ENCODE assay signal across 25 mouse cellular contexts in the genomic region with DNA sequence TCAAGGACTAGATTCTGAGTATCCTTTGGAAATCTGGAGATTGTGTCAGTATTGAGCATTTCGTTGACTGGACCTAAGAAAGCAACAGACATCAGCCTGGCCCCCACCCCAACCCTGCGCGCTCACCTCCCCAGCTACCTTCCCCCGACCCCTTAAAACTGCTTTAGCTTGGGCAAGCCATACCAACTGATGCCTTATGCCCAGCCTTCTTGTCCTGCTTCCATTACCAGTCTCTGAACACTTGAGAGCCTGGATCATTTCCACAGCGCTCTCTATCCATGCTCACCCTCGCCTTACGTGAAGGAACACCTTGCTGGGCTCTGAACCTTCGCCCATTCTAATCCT. TPM values are rescaled to one million over a fixed set of nuclear protein-coding genes. Genes with fewer than 3 reads are reported as not detected.
A peak's percentile ranks its signal among the peaks of the same experiment; 100 is the strongest.
DNase-seq lines count a peak whose midpoint lies in the region; ATAC-seq and TF ChIP-seq lines count a peak whose summit lies in the region.
"Had no signal": no experiment of that assay in that cellular context is flagged by ENCODE, and none has a peak within 500 bp of the region (broad histone marks: within the 10 kb centered on the region; RNA-seq: fewer than 3 reads in every experiment).

No protein-coding gene starts in this region.

- no peak overlapping the region for H3K4me3 ChIP-seq in limb, embryonic 12.5 days (replicated peaks)
- no peak overlapping the region for H3K4me3 ChIP-seq in limb, embryonic 14.5 days (replicated peaks; ENCODE audit: low read length)
- H3K4me3 ChIP-seq in left cerebral cortex, adult 2 months = no peak overlapping the region
- H3K4me3 ChIP-seq: embryonic facial prominence, embryonic 13.5 days; embryonic facial prominence, embryonic 15.5 days; erythroblast, embryonic 14.5 days; forebrain, embryonic 10.5 days; forebrain, embryonic 12.5 days had no signal

- no peak for TF ChIP-seq POLR2A in limb, embryonic 14.5 days (IDR thresholded peaks at IDR 0.05; ENCODE audit: borderline replicate concordance, extremely low read depth, insufficient read depth, insufficient read length)

- H3K9ac ChIP-seq in limb, embryonic 12.5 days (replicated peaks) = no peak overlapping the region
- no peak overlapping the region for H3K9ac ChIP-seq in limb, embryonic 14.5 days (ENCODE audit: low read depth, low read length, severe bottlenecking)
- H3K9ac ChIP-seq: embryonic facial prominence, embryonic 13.5 days; embryonic facial prominence, embryonic 15.5 days; forebrain, embryonic 12.5 days had no signal

- peaks cover 47% of the 10 kb centered on the region for H3K4me1 ChIP-seq in limb, embryonic 12.5 days (replicated peaks)
- peaks cover 35% of the 10 kb centered on the region for H3K4me1 ChIP-seq in limb, embryonic 14.5 days (ENCODE audit: control insufficient read depth, insufficient read depth, low read length)
- H3K4me1 ChIP-seq: embryonic facial prominence, embryonic 15.5 days had no signal

- peak overlapping the region; percentile 35; the same call in 1 of the 2 replicates for H3K4me2 ChIP-seq in limb, embryonic 12.5 days
- H3K4me2 ChIP-seq in limb, embryonic 14.5 days (replicated peaks; ENCODE audit: low read depth, low read length, severe bottlenecking) = peak overlapping the region; percentile 18; the same call in 1 of the 2 replicates
- H3K4me2 ChIP-seq: embryonic facial prominence, embryonic 13.5 days; embryonic facial prominence, embryonic 15.5 days; forebrain, embryonic 12.5 days had no signal

- intact Hi-C loops in left cerebral cortex, adult 2 months (cut with DNase I) = no loop called here

- 0 out of 2 replicates have a peak, but pooled peaks cover 6% of the 10 kb centered on the region for H3K9me3 ChIP-seq in limb, embryonic 12.5 days
- H3K9me3 ChIP-seq in limb, embryonic 14.5 days (ENCODE audit: control insufficient read depth, low read length) = no peaks in the 10 kb centered on the region
- H3K9me3 ChIP-seq: embryonic facial prominence, embryonic 13.5 days; embryonic facial prominence, embryonic 15.5 days; forebrain, embryonic 12.5 days; G1E had no signal

- no peaks in the 10 kb centered on the region for H3K36me3 ChIP-seq in limb, embryonic 12.5 days
- no peaks in the 10 kb centered on the region for H3K36me3 ChIP-seq in limb, embryonic 14.5 days (ENCODE audit: control insufficient read depth, insufficient read depth, low read length)
- H3K36me3 ChIP-seq: embryonic facial prominence, embryonic 13.5 days; embryonic facial prominence, embryonic 15.5 days; forebrain, embryonic 10.5 days; forebrain, embryonic 12.5 days; G1E had no signal

- TF ChIP-seq CTCF in left cerebral cortex, adult 2 months (IDR thresholded peaks at IDR 0.05) = no peak

- H3K27ac ChIP-seq in limb, embryonic 12.5 days = peak overlapping the region; percentile 89
- no peak overlapping the region; the same call in 1 of the 2 replicates for H3K27ac ChIP-seq in limb, embryonic 14.5 days (replicated peaks; ENCODE audit: low read depth, low read length)
- H3K27ac ChIP-seq in left cerebral cortex, adult 2 months = no peak overlapping the region
- H3K27ac ChIP-seq: embryonic facial prominence, embryonic 13.5 days; embryonic facial prominence, embryonic 15.5 days; forebrain, embryonic 10.5 days; forebrain, embryonic 12.5 days had no signal

- no peaks in the 10 kb centered on the region for H3K27me3 ChIP-seq in limb, embryonic 12.5 days
- H3K27me3 ChIP-seq in limb, embryonic 14.5 days (ENCODE audit: control insufficient read depth, insufficient read depth, low read length) = no peaks in the 10 kb centered on the region
- H3K27me3 ChIP-seq: CH12.LX; embryonic facial prominence, embryonic 13.5 days; embryonic facial prominence, embryonic 15.5 days; forebrain, embryonic 12.5 days; Patski had no signal

- 80% methylated on average over 8 of the region's 8 CpGs for WGBS in limb, embryonic 12.5 days
- WGBS in limb, embryonic 14.5 days = 66% methylated on average over 8 of the region's 8 CpGs

- peak; percentile 46; the same call in 1 of the 2 replicates for ATAC-seq in limb, embryonic 12.5 days (ENCODE audit: insufficient number of reproducible peaks, insufficient read depth, low FRiP score, low TSS enrichment, low read depth)
- ATAC-seq in limb, embryonic 14.5 days (ENCODE audit: low FRiP score, low read depth) = no peak
- ATAC-seq: activated CD4-positive, CD25-positive, alpha-beta regulatory T cell, adult 4 months; CD4-positive, CD25-positive, alpha-beta regulatory T cell, adult 4 months; forebrain, embryonic 14.5 days; forebrain, embryonic 16.5 days; Patski had no signal

- DNase-seq in heart, adult 11 months = peak; percentile 64
- no peak for DNase-seq in heart, adult 9 months (ENCODE audit: low spot score in 2 of 2)
- no peak for DNase-seq in limb, embryonic 14.5 days (ENCODE audit: low spot score)
- DNase-seq in left cerebral cortex, adult 2 months (ENCODE audit: extremely low spot score in 1 of 2, low spot score in 2 of 2) = no peak
- DNase-seq in layer of hippocampus, postnatal 36 days = no peak
- DNase-seq: adrenal gland, adult 2 months; adrenal gland, postnatal 10 days; adrenal gland, postnatal 25 days; B cell, adult 2 months; cerebellum, adult 11 months; cerebellum, adult 8-10 months; embryo, embryonic 11 days had no signal

RNA-seq across cellular contexts. Expression of a gene that starts 41.9 kb away (rescaled TPM):
- polyA plus RNA-seq in limb, embryonic 12.5 days (2016; fragmentation: Nextera tagmentation; extraction: Ambion mirVana) = 16.1 and 16.6 TPM in 2 replicates
- 7.1 and 7.7 TPM in 2 replicates for polyA plus RNA-seq in limb, embryonic 14.5 days (2012; rRNA removed)
- polyA plus RNA-seq in limb, embryonic 14.5 days (2014; fragmentation: Nextera tagmentation; extraction: Ambion mirVana) = 12.2 and 14.2 TPM in 2 replicates
- 10 to 100 TPM; 83.4 to 87.6 TPM for total RNA-seq in left cerebral cortex, adult 2 months (2021)
- total RNA-seq in layer of hippocampus, postnatal 36 days (2021) = 10 to 100 TPM; 49.7 to 54.0 TPM
